Mouse (Mus musculus) bone marrow macrophage, adult 2 months (primary cell): Measurements from ENCODE around the gene Cc2d2a.

Experiments
- CTCF ChIP-seq: IDR thresholded peaks from 2 replicates; pipeline ENCODE4 v1.5.1; 2012; ENCODE audit warnings: low read depth, mild to moderate bottlenecking, low read length, moderate library complexity
- POLR2A ChIP-seq: IDR thresholded peaks from 2 replicates; pipeline ENCODE4 v1.6.1; 2012; ENCODE audit warnings: mild to moderate bottlenecking, low read depth, low read length, borderline replicate concordance

DNA sequence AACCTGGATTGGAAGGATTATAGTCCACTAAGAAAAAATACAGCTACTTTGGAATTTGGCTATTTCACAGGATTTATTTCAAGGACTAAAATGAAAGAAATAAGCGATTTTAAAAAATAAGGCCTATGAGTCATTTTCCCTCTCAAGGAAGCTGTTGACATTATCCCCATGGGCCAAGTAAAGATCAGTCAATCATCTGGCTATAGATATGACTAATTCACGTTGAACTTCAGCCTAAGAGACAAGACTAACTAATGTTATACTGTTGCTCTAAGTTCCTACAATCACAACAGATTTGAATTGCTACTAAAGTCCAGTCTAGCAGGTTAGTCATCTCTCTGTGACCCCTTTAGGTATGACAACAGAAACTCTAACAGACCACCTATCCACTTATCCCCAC lies 121.8 kb downstream of the Cc2d2a start:
- no peak for TF ChIP-seq CTCF
- no peak for TF ChIP-seq POLR2A
